Mouse (Mus musculus): ENCODE data around the gene Olfr402.
"Not testable (repeated sequence)": the region's sequence is repeated elsewhere in the genome, so short reads cannot be mapped to it uniquely, and the experiment has no call there.

Gene Olfr402

GRCm38 (mm10) chr11:74153229-74153628 is at the start of gene Olfr402:
Gene Olfr402 (plus strand): TSS chr11:74153529.
- no peak for DNase-seq (ENCODE audit: low read depth, low spot score)

- DNase-seq (ENCODE audit: low read depth, low spot score): no peak
These were observed 48.3 kb upstream of the Olfr402 start for GRCm38 (mm10) chr11:74105066-74105465.

- DNase-seq (ENCODE audit: low read depth, low spot score): no peak
These were observed 39.9 kb upstream of the Olfr402 start, which contains the start of gene Olfr401 for GRCm38 (mm10) chr11:74113412-74113811. Gene Olfr401 (plus strand): TSS chr11:74113712.

- DNase-seq (ENCODE audit: low read depth, low spot score): not testable (repeated sequence)
These were observed 13.3 kb upstream of the Olfr402 start for GRCm38 (mm10) chr11:74140001-74140400.

- DNase-seq (ENCODE audit: low read depth, low spot score): no peak
These were observed 7.5 kb upstream of the Olfr402 start for GRCm38 (mm10) chr11:74145866-74146265.

GRCm38 (mm10) chr11:74168771-74169170 is 15.4 kb downstream of the Olfr402 start:
- DNase-seq (ENCODE audit: low read depth, low spot score): no peak

- DNase-seq (ENCODE audit: low read depth, low spot score): no peak
These were observed 29.8 kb downstream of the Olfr402 start for GRCm38 (mm10) chr11:74183168-74183567.

- no peak for DNase-seq (ENCODE audit: low read depth, low spot score)
These were observed 30.4 kb downstream of the Olfr402 start for GRCm38 (mm10) chr11:74183745-74184144.

- DNase-seq (ENCODE audit: low read depth, low spot score): no peak
These were observed 32.6 kb downstream of the Olfr402 start, which contains the start of gene Olfr403 for GRCm38 (mm10) chr11:74185949-74186348. Gene Olfr403 (plus strand): TSS chr11:74186249.

Measured in CD4-positive helper T cell, adult 2 months (primary cell).